Mouse (Mus musculus): ENCODE results near the gene Sowahb.
"Not testable (repeated sequence)": the region's sequence is repeated elsewhere in the genome, so short reads cannot be mapped to it uniquely, and the experiment has no call there.

The Sowahb gene

GRCm38 (mm10) chr5:93042831-93043687 lies 1.8 kb downstream of the Sowahb start:
- DNase-seq, result no peak

- peak; percentile 52 for DNase-seq
These were observed 2.8 kb downstream of the Sowahb start for GRCm38 (mm10) chr5:93042031-93042430.

DNA sequence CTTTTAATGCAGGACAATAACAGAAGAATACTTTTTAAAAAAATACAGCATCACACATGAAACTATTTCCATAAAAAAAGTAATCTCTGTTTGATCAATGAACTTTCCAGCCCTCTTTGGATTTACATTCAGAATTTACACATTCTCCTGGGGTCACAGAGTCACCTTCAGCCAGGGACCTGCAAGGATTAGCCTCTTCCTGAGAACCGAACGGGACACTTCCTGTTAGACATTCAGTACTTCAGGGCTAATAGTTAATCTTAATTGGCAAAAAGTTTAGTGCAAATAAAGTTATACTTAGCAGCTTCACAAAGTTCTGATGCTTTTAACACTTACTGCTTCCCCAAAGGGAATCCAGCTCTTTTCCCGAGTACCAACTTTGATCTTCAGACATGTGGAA lies 3.5 kb downstream of the Sowahb start:
- DNase-seq, result no peak

- peak; percentile 71 for DNase-seq
These were observed 4.7 kb downstream of the Sowahb start for GRCm38 (mm10) chr5:93040095-93040494.

GRCm38 (mm10) chr5:93036254-93036653 lies 8.6 kb downstream of the Sowahb start:
- DNase-seq, result no peak

DNA sequence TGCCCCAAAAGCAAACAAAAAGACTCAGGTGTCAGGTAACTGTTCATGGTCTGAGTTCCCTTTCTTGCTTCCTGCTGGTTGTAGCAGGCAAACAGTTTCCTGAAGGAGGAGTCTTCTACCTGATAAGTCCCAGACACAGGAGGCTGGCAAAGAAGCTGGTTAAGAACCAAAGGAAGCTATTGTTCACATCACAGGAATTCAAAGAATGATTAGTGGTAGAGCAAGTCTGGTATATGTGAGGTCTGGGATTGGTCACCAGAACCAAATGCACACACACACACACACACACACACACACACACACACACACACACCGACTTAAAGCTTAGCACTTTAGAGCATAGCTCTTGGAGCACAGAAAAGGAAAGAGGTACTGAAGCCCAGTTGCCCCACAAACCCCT lies 9.5 kb downstream of the Sowahb start:
- DNase-seq, result no peak

GRCm38 (mm10) chr5:93033087-93033870 lies 11.5 kb downstream of the Sowahb start:
- peak; percentile 43 for DNase-seq

- DNase-seq, result no peak
These were observed 12.2 kb downstream of the Sowahb start for GRCm38 (mm10) chr5:93032621-93033020.

GRCm38 (mm10) chr5:93030869-93031268 lies 14.0 kb downstream of the Sowahb start:
- no peak for DNase-seq

DNA sequence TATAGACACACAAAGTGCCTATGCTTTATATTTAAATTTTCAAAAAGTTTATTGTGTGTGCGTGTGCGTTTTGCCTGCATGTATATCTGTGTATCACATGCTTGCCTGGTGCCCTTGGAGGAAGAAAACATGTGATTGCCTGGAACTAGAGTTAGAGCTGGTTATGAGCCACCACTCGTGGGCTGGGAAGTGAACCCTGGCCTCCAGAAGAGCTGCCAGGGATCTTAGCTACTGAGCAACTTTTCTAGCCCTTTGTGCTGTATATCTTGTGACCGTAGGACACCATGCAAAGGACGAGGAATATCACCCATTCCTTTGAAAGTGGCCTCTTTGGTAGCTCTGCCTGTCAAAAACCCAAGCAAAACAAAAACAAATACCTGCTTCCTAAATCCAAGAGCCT lies 14.4 kb downstream of the Sowahb start:
- DNase-seq, result peak; percentile 14

DNA sequence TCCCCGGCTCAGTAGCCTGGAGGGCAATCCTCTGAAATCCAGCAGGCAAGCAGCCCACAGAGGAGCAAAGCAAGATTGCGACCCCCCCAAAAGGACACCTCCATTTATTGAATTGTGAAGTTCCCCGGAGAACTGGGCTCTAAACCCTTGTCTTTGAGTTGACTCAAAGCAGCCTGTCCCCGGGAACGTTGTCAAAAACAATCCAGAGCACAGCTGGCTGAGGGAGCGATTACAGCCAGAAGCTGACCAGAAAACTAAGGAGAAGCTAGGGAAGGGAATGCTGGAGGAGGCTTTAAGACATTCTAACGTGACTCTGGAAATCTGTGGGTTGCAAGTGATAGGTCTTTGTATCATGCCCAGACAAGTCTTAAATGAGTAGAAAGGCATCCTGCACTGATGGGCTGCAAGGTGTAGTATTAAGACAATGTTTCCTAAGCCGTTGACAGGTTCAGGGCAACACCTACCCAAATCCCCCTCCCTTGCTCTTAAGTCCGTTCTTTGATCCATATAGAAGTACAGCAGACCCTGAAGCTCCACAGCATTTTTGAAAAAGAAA lies 17.6 kb downstream of the Sowahb start:
- DNase-seq, result peak; percentile 75

DNA sequence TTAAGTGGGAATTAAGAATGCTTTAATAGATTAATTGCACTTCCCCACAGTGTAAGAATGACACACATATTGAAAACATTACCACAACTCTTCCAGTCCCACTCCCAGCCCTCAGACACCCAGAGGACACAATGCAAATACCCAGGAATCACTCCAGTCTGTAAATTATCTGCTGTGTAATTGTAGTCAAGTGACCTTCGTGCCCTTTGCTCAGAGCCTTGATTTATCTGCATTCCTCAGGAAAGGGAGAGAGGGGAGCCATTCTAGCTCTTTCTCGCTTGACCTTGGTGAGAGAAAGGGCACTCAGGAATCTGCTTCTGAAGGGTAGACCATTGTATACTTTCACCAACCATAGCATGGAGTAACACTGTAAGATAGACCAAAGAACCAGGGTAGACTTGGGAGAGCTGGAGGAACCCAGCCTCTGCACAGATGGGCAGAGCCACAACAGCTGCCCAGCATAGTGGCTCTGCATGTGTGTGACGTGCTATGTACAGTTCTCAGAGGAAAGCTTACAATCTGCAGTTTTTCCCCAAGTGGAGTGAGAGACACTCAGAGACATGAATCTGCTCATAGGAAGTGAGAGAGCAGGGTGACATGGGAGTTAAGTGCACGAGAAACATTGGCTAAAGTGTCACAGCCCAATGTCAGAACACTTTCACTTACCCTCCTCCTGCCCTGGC lies 18.2 kb downstream of the Sowahb start:
- peak; percentile 30 for DNase-seq

DNA sequence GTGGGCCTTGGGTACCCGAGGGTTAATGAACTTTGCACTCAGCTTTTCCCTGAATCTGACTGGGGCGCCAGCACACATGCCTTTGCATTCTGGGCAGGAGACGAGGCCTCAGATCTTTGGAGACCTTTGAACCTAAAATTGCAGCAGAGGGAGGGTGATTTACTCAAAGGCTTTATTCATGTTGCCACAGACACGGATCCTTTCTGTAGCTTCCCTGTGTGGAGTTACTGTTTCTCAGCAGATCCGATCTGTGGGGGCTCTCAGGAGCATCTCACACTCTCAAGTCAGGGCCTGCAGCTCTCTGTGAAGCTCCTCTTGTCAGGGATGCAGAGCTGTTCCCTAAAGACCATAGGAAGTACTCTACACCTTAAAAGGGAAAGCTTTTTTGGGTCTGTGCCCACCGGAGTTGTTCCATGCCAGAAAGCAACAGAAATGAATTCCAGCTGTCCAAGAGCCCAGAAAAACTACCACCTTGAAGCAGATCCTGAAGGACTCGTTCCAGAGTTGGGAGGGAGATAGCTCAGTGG lies 20.0 kb downstream of the Sowahb start:
- peak; percentile 86 for DNase-seq

DNA sequence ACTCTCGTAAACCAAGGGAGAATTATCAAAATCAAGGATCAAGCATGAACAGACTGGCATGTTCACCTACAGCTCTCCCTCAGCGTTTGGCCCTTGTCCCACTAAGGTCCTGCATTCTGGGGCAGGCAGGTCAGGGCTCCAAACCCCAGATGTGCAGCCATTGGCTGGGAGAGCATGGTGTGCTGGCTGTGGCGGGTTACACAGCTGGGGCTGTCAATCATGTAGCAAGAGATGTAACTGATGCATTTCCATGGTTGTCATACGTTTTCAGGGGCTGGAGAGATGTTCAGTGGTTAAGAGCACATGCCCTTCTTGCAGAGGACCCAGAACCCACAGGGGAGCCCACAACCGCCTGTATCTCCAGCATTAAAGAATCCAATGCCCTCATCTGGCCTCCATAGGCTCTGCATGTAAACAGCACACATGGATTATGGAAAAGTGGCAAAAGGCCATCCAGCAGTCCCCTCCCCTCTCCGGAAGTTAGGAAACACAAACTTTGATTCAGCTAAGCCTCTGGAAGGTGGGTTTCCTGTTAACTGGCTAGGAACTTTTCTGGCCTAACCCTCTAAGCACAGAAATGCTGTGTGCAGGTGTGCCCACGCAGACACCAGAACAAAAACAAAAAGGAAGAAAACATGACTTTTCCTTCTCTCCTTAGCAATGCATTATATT lies 22.6 kb downstream of the Sowahb start:
- no peak for DNase-seq

- no peak for DNase-seq
These were observed 24.7 kb downstream of the Sowahb start for GRCm38 (mm10) chr5:93020024-93020666.

GRCm38 (mm10) chr5:93019207-93019606 lies 25.6 kb downstream of the Sowahb start:
- not testable (repeated sequence) for DNase-seq

- no peak for DNase-seq
These were observed 27.1 kb downstream of the Sowahb start for GRCm38 (mm10) chr5:93017678-93018077.

DNA sequence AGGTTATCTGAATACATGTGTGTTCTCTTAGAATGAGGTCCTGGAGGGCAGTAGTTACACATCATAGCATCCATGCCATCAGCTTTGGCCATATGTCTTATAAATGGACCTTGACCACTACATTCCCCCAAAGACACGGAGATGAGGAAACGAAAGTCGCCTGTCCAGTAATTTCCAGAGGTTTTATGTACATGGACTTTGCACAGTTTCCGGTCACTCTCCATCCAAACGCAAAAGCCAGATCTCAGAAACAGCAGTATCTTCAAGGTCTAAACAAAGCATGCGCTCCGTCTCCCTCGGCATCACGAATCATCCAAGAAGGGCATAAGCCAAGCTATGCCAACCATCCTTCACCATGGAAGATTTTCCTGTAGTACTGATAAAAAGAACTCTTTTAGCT lies 36.6 kb downstream of the Sowahb start:
- DNase-seq, result no peak

GRCm38 (mm10) chr5:93005815-93006341 lies 38.9 kb downstream of the Sowahb start:
- DNase-seq, result no peak

- DNase-seq, result peak; percentile 76
These were observed 39.5 kb downstream of the Sowahb start for GRCm38 (mm10) chr5:93005229-93005814.

DNA sequence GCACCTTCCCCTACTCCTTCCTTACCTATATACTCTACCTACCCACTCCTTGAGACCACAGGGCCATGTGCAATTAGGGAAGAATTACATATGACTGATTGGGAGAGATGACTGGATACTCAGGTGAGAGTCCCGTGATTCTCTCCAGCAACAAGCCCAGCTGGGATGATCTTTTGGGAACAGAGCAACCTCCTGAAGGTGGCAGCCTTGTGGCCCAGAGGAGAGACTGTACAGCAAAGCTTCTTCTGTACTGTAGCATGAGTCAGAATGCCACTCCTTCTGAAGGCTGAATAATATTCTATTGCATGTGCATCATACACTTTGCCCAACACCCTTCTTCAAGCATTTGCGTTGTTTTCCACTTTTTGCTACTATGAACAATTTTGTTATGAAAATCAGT lies 42.2 kb downstream of the Sowahb start:
- no peak for DNase-seq

Data from kidney, postnatal 10 days (tissue).